Mouse (Mus musculus): ENCODE measurements around the gene Kcnk3.

- TF ChIP-seq POLR2A (IDR thresholded peaks at IDR 0.05; ENCODE audit: insufficient read depth, low read length) (no peak), EP300 (IDR thresholded peaks at IDR 0.05; ENCODE audit: insufficient read depth, low read depth, low read length) (no peak)
These were observed 5.4 kb downstream of the Kcnk3 start for GRCm38 (mm10) chr5:30593360-30593759.

All from ES-Bruce4 (cell line).